Mouse (Mus musculus) heart, embryonic 14.5 days (tissue): ENCODE data around the gene Tmem30a. TPM values are rescaled to one million over a fixed set of nuclear protein-coding genes. Genes with fewer than 3 reads are reported as not detected.

Experiments used
- ATAC-seq: fragments of 200-750 bp; cut with Nextera tagmentation; 2 replicates; pipeline ENCODE4 v1.8.0; 2017; ENCODE audit warnings: low read depth, moderate TSS enrichment; ENCODE audit not compliant: insufficient number of reproducible peaks, insufficient read depth, low FRiP score
- H3K27ac ChIP-seq, 2 experiments: fragments of 200-500 bp in 1 of 2; fragments of 300-500 bp in 1 of 2; sonication (generic) in 1 of 2; replicated peaks in 1 of 2; 2 replicates each; pipeline ENCODE4 v1.5.1; 2012 to 2014; ENCODE audit warnings: low read depth in 2 of 2, low read length in 2 of 2, control low read depth in 1 of 2, mild to moderate bottlenecking in 1 of 2, mixed read lengths in 1 of 2; ENCODE audit not compliant: control insufficient read depth in 1 of 2, insufficient read depth in 1 of 2
- H3K27me3 ChIP-seq: fragments of 300-500 bp; sonication (generic); 2 replicates; pipeline ENCODE4 v1.6.1; 2014; ENCODE audit warnings: mild to moderate bottlenecking, low read length, control low read depth; ENCODE audit not compliant: control insufficient read depth, insufficient read depth
- H3K36me3 ChIP-seq: fragments of 300-500 bp; sonication (generic); 2 replicates; pipeline ENCODE4 v1.6.1; 2014; ENCODE audit warnings: mild to moderate bottlenecking, control low read depth, low read length, mixed read lengths; ENCODE audit not compliant: control insufficient read depth, insufficient read depth
- H3K4me1 ChIP-seq, 2 experiments: fragments of 200-500 bp in 1 of 2; fragments of 300-500 bp in 1 of 2; sonication (generic) in 1 of 2; 2 replicates each; pipeline ENCODE4 v1.6.1; 2012 to 2014; ENCODE audit warnings: low read length in 2 of 2, control low read depth in 1 of 2, mixed read lengths in 1 of 2; ENCODE audit not compliant: control insufficient read depth in 2 of 2, insufficient read depth in 2 of 2
- H3K4me2 ChIP-seq: fragments of 300-500 bp; sonication (generic); 2 replicates; pipeline ENCODE4 v1.6.1; 2014; ENCODE audit warnings: mild to moderate bottlenecking, low read length
- H3K4me3 ChIP-seq, 2 experiments: fragments of 200-500 bp in 1 of 2; fragments of 300-500 bp in 1 of 2; sonication (generic) in 1 of 2; 2 replicates each; pipeline ENCODE4 v1.5.1; 2012 to 2014; ENCODE audit warnings: low read length in 2 of 2, mild to moderate bottlenecking in 2 of 2, control low read depth in 1 of 2, low read depth in 1 of 2, moderate library complexity in 1 of 2; ENCODE audit not compliant: control insufficient read depth in 1 of 2, insufficient read depth in 1 of 2
- H3K9ac ChIP-seq: fragments of 300-500 bp; sonication (generic); 2 replicates; pipeline ENCODE4 v1.6.1; 2014; ENCODE audit warnings: mild to moderate bottlenecking, low read length
- H3K9me3 ChIP-seq: fragments of 300-500 bp; sonication (generic); 2 replicates; pipeline ENCODE4 v1.6.1; 2016; ENCODE audit warnings: low read length, control low read depth; ENCODE audit not compliant: control insufficient read depth
- WGBS: fragments of 180-500 bp; shearing (Covaris S2); extraction: QIAGEN DNeasy Blood & Tissue Kit; methylation state at CpG from one replicate; pipeline ENCODE4 v1.1.7; 2014; 5-methylcytosine and 5-hydroxymethylcytosine counted together
- polyA plus RNA-seq: library from polyadenylated mRNA; unstranded; fragments of >200 nt; fragmentation: Nextera tagmentation; extraction: Ambion mirVana; gene quantifications from 2 replicates; pipeline ENCODE4 v1.2.1, GENCODE M21; 2014

Tmem30a gene
- polyA plus RNA-seq, 1 experiment from 2014 or later: 93.3 TPM

- WGBS: 92% methylated on average over 7 of the region's 7 CpGs
- H3K36me3 ChIP-seq: 0 out of 2 replicates have a peak, but pooled peaks cover 4% of the 10 kb centered on the region
- no peaks in the 10 kb centered on the region for H3K9me3 ChIP-seq
- H3K27ac ChIP-seq: no peak overlapping the region
- H3K4me2 ChIP-seq: no peak overlapping the region
- H3K9ac ChIP-seq: no peak overlapping the region
- H3K4me3 ChIP-seq: no peak overlapping the region
- H3K4me1 ChIP-seq: peaks cover 2 to 13% of the 10 kb centered on the region in 2 experiments; a peak in 2 of 4 replicates
- no peaks in the 10 kb centered on the region for H3K27me3 ChIP-seq
- no peak for ATAC-seq
Observed at GRCm38 (mm10) chr9:79825526-79825925, 32.2 kb upstream of the Tmem30a start.

DNA sequence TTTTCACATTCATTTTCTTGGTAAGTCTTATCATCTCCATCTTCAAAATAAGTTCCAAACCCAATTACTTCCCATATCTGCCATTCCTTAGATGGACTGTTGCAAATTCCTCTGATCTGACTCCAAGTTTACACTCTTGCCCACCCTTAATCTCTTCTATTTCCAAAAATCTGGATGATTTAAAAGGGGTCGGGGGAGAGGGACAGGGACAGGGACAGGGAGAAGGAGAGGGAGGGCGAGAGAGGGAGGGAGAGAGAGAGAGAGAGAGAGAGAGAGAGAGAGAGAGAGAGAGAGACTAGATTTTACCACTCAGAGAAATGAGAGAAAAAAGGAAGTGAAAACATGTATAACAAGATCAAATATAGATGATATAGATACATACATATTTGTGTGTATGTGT, 30.5 kb upstream of the Tmem30a start:
- H3K9me3 ChIP-seq: no peaks in the 10 kb centered on the region
- H3K4me2 ChIP-seq: no peak overlapping the region
- H3K36me3 ChIP-seq: peaks cover 21% of the 10 kb centered on the region
- H3K4me1 ChIP-seq: peaks cover 0 to 6% of the 10 kb centered on the region in 2 experiments; a peak in 1 of 4 replicates
- WGBS: 74% methylated on average over 2 of the region's 2 CpGs
- no peak overlapping the region for H3K27ac ChIP-seq
- H3K4me3 ChIP-seq: no peak overlapping the region
- ATAC-seq: no peak
- H3K27me3 ChIP-seq: no peaks in the 10 kb centered on the region
- no peak overlapping the region for H3K9ac ChIP-seq

GRCm38 (mm10) chr9:79823438-79823837, 30.1 kb upstream of the Tmem30a start:
- H3K4me2 ChIP-seq: no peak overlapping the region
- H3K4me1 ChIP-seq: peaks cover 0 to 6% of the 10 kb centered on the region in 2 experiments; a peak in 1 of 4 replicates
- H3K36me3 ChIP-seq: peaks cover 25% of the 10 kb centered on the region
- WGBS: 83% methylated on average over 4 of the region's 4 CpGs
- no peak overlapping the region for H3K27ac ChIP-seq
- ATAC-seq: no peak
- H3K27me3 ChIP-seq: no peaks in the 10 kb centered on the region
- no peaks in the 10 kb centered on the region for H3K9me3 ChIP-seq
- H3K9ac ChIP-seq: no peak overlapping the region
- no peak overlapping the region for H3K4me3 ChIP-seq

DNA sequence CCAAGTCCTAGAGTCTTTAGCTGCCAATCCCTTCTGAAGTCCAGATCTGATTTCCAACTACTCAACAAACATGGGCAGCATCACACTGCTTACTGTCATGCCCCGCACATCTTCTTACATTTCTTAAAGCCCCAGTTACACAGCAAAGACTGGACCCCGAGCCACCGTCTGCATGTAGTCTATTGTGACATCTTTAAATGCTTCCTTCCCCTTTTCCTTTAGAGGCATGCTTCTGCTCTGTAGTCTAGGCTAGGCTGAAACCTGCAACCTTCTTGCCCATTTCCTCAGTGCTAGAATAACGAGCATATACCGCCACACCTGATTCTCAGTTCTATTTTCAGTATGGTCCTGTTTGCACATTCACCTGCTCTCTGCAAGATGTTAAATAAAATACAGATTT, 23.2 kb upstream of the Tmem30a start:
- ATAC-seq: no peak
- H3K36me3 ChIP-seq: peaks cover 71% of the 10 kb centered on the region
- no peak overlapping the region for H3K4me3 ChIP-seq

GRCm38 (mm10) chr9:79816013-79816412, 22.7 kb upstream of the Tmem30a start:
- H3K9me3 ChIP-seq: no peaks in the 10 kb centered on the region
- H3K27me3 ChIP-seq: no peaks in the 10 kb centered on the region
- 85% methylated on average over 11 of the region's 11 CpGs for WGBS
- no peak overlapping the region for H3K4me3 ChIP-seq
- no peak overlapping the region for H3K27ac ChIP-seq
- 0 out of 4 replicates have a peak, but pooled peaks cover 0 to under 1% of the 10 kb centered on the region in 2 experiments for H3K4me1 ChIP-seq
- peaks cover 70% of the 10 kb centered on the region for H3K36me3 ChIP-seq
- no peak overlapping the region for H3K4me2 ChIP-seq
- no peak overlapping the region for H3K9ac ChIP-seq
- no peak for ATAC-seq

More for the DNA sequence above, 23.2 kb upstream of the Tmem30a start:
- Histone ChIP-seq H3K27me3 (no peaks in the 10 kb centered on the region), H3K9ac (no peak overlapping the region), H3K4me2 (no peak overlapping the region), H3K27ac (no peak overlapping the region), H3K4me1 (peaks cover 0 to 6% of the 10 kb centered on the region in 2 experiments; a peak in 1 of 4 replicates), H3K9me3 (no peaks in the 10 kb centered on the region)
- 89% methylated on average over 5 of the region's 5 CpGs for WGBS

DNA sequence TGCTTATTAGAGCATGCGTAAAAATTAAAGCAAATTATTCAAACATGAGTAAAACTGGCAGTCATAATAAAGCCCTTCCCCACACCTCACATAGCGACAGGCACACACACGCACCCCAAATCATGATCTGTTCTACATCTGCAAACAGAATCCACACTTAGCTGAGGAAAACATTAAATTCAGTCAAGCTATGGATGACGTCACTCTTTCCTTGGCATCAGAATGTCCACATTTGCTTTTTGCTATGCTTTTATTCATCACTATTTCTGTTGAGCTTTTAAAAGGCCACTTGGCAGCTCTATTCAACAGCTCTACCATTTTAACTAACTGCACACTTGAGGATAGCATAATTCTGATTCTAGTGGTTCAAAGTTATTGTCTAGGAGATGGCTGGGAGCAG, 21.3 kb upstream of the Tmem30a start:
- Histone ChIP-seq H3K27me3 (no peaks in the 10 kb centered on the region), H3K4me2 (no peak overlapping the region), H3K4me3 (no peak overlapping the region), H3K9ac (no peak overlapping the region), H3K4me1 (no peaks in the 10 kb centered on the region), H3K27ac (no peak overlapping the region), H3K9me3 (no peaks in the 10 kb centered on the region), H3K36me3 (peaks cover 64% of the 10 kb centered on the region)
- 94% methylated on average over 4 of the region's 4 CpGs for WGBS
- no peak for ATAC-seq

DNA sequence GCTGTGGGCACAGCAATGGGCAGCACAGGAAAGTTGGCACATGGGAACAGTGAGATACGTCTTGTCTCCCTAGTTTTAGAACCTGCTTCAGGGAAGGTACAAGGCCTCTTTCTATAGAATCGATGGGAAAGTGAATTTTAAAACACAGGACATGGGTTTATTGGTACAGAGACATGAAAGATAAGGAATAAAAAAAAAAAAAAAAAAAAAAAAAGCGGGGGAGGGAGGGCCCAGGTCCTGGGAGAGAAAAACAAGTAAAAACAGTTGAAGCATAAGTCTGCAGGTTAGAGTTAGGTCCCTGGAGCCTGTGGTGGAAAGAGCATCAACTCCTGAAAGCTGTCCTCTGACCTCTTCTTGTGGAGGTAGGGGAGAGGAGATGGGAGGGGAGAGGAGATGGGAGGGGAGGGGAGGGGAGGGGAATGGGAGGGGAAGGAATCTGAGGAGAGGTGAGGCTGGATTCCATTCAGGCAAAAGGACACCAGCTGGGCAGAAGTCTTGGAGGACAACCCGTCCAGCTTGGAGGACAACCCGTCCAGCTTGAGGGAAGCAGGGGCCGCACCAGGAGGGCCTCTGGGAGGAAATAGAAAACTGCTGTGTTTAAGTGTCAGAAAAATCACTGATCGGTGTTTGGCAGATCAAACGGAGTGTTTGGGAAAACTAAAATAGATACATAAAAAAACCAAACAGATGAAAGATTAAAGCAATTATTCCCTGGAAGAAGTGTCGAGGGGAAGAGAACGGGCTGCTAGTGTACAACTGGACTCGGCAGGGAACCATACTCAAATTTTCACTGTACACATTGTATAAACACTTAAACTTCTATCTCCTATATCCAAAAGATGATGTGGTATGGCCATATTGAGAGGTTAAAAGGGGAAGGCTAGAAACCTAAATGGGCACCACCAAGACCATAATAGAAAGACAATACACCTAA, 17.9 kb upstream of the Tmem30a start:
- H3K9me3 ChIP-seq: no peaks in the 10 kb centered on the region
- H3K4me3 ChIP-seq: no peak overlapping the region
- H3K36me3 ChIP-seq: peaks cover 33% of the 10 kb centered on the region
- 82% methylated on average over 10 of the region's 11 CpGs for WGBS
- H3K9ac ChIP-seq: no peak overlapping the region
- no peaks in the 10 kb centered on the region for H3K27me3 ChIP-seq
- ATAC-seq: no peak
- H3K27ac ChIP-seq: no peak overlapping the region
- H3K4me1 ChIP-seq: peaks cover 0 to 4% of the 10 kb centered on the region in 2 experiments; a peak in 1 of 4 replicates
- no peak overlapping the region for H3K4me2 ChIP-seq
